Mouse (Mus musculus) right cerebral cortex, postnatal 36 days (tissue): Measurements from ENCODE around the gene Wdr26.

Experiments
- DNase-seq, 2 experiments: peaks; one replicate each; pipeline ENCODE4 v3.0.0; 2022; ENCODE audit warnings: low spot score in 2 of 2, mixed read lengths in 1 of 2

Wdr26 gene

DNA sequence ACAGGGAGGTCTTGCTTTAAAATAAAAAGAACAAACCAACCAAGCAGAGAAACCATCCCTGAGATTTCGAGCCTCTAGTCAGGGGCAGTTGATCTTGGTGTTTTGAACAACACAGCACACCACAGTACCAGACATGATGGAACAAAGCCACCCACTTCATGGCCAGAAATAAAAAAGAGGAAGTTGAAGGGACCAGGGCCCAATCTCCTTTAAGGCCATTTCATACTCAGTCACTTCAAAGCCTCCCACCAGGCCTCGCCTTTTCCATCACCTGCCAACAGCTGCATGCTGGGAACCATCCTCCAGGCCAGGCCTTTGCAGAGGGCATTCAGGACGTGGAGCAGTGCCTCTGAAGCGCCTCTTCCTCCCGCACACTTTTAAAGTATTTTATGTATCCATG is 25.5 kb upstream of the Wdr26 start:
- DNase-seq, result no peak

DNA sequence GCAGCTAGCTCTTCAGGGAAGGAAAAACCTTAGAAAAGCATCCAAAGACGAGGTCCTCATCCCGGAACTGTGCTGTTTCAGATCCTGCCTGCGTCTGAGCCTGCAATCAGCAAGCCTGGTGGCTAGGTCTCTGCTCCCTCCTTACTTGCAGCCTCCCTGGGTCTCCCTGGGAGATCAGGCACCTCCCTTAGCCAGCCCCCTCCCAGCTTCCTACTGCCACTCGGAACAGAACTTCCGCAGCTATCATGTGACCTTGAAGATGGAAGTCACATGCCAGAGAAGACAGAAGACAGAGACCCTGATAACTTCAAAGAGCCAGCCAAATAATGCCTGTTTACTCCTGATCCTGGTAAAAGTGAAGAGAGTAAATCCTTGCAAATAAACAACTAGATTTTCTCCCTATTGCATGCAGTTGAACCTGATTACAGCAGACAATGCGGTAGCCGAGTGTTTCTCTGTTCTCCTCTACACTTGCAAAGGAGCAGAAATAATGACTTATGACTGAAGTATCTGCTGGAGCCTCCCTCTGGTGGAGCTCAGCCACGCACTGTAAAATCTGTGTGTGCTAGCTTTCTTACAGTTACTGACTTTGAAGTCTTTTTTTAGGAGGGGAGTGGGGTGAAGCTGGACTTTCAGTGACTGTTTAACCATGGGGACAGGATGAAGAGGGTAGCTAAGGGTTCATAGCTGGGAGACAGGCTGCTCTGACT is 22.7 kb upstream of the Wdr26 start:
- no peak for DNase-seq

DNA sequence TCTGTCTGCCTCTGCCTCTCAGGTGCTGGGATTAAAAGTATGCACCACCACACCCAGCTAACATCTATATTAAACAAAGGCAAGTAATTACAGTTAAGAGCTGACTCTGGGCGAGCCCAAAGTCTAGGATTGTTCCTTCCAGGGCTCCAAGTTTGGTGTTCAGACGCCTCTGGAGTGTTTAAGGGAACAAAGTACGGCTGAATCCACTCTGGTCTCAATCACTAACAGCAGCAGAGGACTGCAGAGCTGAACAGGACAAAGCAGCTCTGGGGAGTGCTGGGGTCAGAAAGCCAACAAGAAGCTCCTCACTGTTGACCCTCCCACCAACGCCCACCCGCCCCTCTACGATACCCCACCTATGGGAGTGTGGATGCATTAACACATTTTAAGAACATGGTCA is 21.9 kb upstream of the Wdr26 start:
- no peak for DNase-seq

DNA sequence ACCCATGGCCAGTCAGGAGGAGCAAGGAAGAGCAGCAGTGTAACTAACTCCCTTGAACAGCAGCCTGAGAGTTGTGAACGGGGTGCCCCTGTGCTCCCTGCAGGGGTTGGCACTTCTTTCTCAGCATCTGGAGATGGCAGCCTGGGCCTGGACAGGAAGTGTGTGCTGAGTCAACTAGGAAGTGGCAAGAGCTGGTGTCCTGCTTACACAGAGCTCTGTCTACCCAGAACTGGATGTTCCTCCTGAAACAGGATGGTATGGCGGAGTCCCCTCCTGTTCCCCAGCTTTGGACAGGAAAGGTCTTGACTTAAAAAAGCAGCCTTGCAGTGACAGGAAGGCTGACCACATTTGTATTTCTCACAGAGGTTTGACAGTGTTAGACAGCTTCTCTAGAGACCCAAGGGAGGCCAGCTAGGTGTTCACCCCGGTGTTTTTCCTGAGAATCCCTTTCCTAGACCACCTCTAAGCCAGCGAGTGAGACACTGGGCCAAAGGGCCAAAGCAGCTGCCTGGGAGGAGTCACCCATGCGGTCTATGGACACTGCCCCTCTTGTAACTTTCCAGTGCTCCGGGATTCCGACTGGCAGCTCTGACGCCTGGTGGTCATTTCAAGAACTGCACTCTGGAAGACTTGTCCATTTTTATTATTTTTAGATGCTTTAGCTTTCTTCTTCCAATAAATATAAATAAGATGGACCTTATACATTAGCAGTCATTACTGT is 20.7 kb upstream of the Wdr26 start:
- DNase-seq, result peak in 1 of 2 experiments; percentile 24

DNA sequence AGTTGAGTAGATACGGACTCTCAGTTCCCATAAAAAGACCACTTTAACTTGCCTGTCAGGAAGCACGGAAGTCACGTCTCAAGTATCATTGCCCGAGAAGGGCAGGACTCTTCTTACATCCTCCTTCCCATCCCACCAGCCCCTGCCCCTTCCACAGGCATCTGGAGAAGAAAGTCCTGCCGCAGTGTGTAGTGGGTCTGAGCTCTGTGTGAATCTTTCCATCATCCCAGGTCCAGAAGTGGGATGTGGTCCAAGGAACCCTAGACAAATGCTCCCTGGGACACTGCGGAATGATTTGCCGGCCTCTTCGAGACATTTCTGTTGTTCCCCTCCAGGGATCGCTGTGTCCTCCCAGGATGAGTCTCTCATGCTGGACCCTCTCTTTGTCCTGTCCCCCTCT is 20.0 kb upstream of the Wdr26 start:
- no peak for DNase-seq

DNA sequence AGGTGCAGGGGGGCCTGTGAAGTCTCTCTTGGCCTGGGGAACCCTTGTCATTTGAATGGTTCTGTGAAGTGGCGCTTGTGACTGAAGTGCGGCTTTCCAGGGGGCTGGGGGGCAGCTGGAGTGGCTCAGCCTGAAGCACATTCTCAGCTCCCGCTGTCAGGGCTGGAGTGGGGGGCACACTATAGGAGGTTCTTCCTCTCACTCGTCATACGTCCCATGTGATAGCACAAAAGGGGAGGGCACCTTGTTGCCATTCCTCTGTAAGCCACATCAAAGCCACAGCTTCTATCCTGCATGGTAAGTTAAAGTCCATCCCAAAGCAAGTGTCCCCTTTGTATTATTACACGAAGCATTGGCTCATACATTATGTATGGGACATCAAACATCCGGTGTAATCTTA is 19.5 kb upstream of the Wdr26 start:
- no peak for DNase-seq

DNA sequence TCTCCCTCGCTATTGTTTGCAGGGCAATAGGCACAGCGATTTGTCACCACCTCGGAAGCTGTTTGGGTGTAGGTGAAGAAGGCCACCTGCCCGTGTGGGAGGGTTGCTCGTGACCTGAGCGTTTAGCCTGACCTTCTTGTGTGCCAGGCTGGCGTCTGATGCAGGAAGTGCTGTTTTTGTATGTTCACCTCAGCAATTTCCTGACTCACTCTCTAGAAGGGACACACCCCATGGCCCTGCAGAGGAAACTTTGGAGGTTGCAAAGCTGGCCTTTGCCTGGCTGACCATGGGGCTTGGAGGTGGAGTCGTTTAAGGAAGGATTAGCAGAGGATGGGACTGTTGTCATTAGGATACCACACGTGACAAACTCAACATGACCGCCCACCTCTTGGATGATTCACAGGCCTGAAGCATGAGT is 18.9 kb upstream of the Wdr26 start:
- no peak for DNase-seq

DNA sequence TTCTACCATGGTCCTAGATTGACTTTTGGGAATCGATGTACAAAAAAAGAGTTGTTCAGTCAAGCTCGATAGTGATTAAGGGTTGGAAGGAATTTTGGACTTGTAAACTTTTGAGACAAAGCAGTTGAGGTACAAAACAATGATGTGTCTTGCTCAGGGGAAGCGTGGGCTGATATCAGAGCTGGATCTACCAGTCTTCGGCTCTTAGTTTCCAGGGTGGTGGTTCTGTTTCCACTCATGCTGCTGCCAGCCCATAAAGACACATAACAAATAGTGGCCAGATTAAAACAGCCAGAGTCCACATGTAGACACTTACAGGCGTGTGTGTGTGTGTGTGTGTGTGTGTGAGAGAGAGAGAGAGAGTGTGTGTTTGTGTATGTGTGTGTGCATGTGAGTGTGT is 17.2 kb upstream of the Wdr26 start:
- DNase-seq, result no peak

DNA sequence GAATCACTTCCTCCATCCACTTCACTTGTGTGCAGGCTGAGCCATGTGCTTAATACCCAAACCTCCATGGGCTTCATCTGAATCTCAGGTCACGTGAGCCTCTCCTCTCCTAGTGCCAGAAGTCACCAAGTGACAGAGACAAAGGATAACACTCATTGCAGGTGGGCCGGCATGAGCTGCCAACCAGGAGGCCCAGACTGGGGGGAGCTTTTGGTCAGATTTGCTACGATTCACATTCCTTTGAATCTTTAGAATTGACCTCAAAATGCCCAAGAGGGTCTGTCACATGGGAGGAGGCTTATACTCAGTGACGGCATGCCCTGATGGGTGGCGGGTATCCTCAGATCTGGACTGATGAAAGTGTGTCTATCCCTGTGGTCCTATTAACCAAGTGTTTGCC is 16.8 kb upstream of the Wdr26 start:
- no peak for DNase-seq

DNA sequence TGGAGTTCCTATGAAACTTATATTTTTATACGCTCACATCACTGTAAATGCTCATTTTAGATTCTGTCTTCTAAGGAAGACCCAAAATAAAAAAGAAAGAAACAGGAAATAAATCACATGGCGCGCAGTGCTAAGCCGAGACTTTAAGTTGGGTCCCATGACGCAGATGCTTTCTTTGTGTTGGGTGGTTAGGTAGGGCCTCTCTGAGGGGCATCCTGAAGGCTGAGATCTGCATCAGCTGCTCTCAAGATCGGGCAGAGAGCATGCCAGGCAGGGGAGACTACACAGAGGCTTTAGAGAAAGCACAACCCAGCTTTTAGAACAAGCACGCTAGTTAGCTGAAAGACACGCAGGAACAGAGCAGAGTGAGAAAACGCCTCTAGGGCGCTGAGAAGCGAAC is 16.0 kb upstream of the Wdr26 start:
- DNase-seq, result no peak

DNA sequence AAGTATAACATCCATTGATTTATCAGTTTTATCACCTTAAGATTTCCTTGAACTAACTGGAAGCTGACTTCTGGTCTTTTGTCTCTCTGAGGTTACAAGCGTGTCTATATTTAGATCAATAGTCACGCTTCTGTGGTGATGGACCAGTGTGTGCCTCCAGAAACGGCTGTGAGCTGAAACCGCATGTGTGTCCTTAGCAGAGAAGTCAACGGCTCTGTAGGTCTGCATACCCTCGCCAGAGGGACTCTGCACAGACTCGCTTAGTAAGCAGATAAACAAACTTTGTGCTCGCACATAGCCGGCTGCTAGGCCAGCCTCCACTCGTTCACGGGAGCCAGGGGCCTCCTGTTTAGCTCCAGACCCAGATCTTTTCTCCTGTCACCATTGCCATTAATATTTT is 15.0 kb upstream of the Wdr26 start:
- no peak for DNase-seq

DNA sequence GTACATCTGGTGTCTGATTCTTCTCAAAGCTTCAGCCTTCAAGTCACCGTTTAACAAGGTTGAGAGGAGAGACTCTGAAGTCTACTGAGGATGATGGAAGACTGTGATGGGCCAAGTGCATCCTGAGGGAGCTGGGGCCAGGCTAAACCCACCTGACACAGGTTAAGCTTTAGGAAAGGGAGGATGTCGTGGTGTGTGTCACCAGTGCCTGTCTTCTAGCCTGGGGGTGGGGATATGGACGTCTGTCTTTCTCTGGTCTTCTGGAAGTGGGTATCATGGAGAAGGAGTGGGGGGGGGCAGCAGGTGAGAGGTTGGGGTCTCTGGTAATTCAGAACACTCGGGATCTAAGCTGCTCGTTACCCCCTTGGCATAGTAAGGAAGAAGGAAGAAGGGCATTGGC is 13.5 kb upstream of the Wdr26 start:
- no peak for DNase-seq

DNA sequence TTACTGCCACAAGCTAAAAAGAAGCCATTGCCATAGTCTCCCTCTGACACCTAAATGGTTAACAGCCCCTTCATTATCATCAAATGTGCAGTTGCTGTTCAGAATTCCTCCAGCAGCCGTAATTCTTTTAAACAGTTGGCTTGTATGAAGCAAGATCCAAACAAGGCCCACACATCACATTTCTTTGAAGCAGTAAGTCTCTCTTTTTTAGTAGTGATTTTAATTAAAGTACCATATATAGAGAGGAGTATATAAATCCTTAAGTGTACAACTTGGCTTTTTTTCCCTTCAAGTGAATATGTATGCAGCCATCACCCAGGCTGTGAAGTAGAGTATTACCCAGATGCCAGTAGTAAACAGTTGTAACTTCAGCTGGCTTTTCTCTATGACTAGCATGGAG is 10.2 kb upstream of the Wdr26 start:
- DNase-seq, result no peak

DNA sequence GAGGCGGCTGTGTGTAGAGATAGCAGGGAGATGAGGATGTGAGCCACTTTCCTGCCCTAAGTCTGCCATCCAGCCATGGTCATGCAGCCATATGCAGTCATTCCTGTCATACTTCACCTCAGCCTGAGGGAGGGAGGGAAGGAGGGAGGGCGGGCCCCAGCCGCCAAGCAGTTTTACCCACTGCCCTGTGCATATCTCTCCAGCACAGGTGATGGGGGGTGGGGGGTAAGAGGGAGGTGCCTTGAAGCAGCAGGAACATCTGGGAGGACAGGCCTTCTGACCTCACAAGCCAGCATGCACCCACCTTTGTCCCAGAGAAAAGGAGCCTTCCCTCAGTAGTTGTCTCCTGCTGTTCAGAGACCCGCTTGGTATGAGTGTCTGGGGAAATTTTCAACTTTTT is 4.5 kb upstream of the Wdr26 start:
- DNase-seq, result no peak

DNA sequence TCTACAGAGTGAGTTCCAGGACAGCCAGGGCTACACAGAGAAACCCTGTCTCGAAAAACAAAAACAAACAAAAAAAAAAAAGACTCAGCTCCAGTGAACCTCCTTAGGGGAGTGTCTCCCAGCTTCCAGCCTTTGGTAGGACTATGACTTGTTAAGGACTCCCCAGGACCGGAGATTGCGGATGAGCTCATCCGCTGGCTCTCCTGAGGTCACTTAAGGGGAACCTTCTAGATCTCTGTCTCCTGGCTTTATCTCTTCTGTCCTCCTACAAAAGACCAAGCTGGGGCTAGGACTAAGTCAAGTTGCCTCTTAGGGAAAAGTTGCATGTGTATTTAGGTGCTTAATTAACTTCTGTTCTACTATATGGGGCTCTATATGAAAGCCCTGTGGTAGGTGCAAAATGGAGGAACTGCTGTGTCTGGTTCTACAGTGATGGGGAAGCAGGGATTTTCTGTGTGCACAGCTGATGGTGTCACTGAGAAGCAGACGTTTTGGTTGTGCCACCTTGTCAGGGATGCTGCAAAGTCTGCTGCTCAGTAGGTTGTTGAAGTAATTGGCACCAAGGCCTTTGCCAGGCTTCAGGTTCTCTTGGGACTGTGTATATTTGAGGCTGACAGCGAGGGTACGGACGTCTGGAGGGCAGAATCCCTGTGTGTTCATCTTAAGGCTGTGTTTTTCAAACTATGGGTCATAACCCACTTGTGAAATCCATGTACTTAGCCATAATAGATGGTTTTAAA is 2.7 kb upstream of the Wdr26 start:
- DNase-seq, result no peak

DNA sequence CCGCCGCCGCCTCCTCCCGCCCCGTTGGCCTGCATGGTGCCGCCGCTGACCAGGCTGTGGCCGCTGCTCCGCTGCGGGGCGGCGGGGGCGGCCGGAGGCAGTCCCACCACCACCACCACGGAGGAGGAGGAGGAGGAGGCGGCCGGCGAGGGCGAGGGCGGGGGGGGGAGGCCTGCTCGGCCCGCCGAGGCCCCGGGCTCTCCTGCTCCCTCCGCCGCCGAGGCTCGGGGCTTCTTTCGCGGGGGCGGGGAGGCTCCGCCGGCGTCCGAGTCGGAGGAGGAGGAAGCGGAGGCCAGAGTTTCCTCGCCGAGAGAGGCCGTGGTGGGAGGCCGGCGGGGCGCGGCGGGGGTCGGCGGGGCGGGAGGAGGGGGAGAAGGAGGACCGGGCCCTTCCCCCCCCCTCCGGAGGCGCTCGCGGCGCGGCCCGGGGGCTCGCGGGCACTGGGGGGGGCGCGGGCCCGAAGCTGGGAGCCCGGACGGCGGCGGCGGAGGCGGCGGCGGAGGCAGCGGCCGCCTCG is 340 bp downstream of the Wdr26 start:
- DNase-seq, result no peak

DNA sequence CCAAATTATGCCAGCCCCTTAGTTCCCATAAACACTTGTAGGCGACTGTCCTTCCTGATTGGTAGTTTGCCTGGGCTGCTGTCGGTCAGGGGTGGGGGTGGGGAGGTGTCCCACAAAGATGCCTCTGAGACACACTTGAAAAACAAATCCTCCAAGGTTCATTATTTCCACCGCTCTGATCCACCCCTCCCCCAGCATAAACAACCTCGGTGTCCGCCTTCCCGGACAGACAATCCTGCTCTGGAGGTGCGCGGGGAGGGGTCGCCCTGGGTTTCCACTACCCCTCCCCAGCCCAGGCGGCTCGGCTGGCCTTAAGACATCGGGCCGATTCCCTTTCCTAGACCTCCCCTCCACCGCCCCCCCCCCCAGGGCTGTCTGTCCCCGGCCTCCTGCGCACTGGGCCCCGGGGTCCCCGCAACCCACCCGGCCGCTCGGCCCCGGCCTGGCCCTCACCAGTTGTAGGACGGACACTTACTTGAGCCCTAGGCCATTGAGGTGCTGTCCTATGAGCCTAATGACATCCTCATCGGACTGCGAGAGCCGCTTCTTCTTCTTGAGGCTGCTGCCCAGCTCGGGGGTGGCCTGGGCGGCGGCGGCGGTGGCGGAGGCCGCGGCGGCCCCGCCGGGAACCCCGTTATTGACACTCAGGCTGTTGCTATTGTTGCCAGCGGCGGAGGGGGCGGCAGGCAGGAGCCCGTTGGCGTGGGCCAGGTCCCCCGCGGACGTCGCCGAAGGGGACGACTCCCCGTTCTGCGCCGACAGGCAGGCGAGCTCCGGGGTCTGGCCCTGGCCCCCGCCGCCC is 999 bp downstream of the Wdr26 start:
- DNase-seq, result peak; percentile 15 to 16

DNA sequence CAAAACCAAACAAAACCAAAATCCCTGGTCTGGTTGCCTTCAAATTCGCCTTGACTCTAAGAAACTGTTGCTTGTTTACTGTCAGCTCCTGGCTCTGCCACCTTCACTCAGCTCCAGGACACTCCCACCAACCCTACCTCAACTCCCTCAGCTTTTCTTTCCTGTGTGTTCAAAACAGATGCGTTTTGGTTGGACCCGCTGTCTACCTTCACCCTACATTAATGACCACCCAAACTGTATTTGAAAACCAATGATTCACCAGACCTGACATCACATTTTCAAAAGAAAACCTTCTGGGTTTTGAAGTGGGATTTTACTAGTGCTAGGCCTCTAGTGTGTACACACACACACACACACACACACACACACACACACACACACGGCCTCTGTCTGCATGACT is 1.7 kb downstream of the Wdr26 start:
- no peak for DNase-seq

DNA sequence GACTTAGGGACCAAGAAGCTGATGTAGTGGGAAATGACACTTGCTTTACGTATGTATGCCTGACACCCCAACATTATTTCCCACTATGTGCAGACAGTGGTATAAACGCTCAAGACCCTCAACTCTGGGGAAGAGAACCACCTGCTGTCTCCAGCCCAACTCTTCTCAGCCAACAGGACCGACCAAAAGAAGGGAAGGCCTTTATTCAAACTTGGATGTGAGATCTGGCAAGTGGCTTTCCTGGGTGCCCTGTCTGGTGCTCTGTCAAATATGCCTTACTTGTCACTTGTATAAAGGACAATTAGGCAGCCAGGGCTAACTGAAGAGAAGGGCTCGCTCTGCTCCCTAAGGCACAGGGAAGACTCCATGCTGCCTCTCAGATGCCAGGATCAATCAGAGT is 12.4 kb downstream of the Wdr26 start:
- DNase-seq, result no peak

DNA sequence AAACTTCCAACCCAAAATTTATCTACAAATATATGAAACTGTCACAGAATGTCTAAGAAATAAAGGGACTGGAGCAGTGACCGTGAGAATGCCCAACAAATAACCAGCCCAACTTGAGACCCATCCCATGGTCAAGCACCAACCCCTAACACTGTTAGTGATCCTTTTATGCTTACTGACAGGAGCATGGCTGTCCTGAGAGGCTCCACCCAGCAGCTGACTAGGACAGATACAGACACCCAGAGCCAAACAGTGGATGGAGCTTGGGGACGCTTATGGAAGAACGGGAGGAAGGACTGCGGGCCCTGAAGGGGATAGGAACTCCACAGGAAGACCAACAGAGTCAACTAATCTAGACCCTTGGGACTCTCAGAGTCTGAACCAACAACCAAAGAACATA is 22.9 kb downstream of the Wdr26 start:
- no peak for DNase-seq

DNA sequence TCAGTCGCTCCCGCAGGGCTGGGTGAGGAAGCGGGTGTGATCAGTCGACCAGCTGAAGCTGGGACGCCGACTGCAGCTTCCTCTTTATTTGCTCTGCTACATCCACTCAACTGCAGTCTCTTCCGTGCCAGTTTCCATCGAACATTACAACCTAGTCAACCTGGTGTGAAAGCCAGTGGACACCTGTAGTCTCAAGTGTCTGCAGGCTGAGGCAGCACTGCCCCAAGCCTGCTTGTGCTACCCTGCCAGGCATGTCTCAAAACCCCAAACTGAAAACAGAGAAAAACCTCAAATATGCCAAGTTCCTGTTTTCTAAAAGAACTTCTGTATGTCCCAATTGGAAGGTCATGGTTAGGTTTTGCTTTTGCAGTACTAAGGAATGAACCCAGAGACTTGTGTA is 41.6 kb downstream of the Wdr26 start:
- no peak for DNase-seq

DNA sequence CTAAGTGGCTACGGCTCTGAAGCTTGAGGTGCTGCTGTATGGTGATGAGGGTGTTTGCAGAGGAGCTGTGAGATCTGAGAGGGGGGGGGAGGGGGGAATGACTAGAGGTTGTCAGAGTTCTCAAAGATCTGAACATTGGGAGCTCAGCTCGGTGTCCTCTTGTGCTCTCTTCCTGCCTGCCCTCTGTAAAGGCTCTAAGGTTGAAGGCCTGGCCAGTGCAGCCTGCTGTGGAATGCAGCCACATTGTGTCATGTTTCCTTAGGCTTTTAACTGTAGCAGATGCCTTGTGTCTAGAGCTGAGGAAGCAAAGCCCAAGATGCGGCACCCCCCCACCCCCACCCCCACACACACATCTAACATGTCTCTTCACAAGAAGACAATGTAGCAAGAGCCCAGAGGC is 43.4 kb downstream of the Wdr26 start:
- DNase-seq, result no peak
